Mouse (Mus musculus): ENCODE data around the gene Klhl35.

DNA sequence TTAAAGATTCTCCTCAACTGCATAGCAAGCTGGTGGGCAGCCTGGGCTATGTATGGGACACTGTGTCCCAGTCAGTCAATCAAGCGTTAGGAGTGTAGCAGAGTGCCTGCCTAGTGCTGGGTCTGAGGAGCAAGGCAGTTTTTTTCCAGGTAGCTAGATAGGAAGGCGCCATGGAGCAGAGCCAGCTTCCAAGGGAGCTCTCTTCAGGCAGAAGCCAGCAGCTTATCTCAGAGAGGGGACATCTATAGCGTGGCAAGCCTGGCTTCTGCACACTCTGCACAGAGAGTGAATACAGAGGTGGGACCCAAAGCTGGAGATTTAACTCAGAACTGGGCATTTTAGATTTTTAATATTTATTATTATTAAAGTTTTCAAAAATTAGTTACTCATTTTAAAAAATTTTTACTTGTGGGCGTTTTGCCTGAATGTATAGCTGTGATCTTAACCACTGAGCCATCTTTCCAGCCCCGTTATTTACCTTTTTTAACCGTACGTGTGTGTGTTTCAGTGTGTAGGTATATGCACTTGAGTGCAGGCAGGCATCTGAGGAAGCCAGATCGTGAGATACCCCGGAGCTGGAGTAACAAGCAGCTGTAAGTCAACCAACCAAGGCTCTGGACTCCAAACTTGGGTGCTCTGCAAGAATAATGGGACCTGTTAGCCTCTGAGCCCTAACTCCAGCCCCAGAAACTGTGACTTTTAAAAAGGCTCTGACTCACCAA is 50.4 kb downstream of the Klhl35 start:
- no peak for TF ChIP-seq CTCF (IDR thresholded peaks at IDR 0.05; ENCODE audit: control insufficient read depth, insufficient read depth, low read length)
- no peak for TF ChIP-seq POLR2A (IDR thresholded peaks at IDR 0.05; ENCODE audit: borderline replicate concordance, control insufficient read depth, low read depth, low read length)

All from bone marrow, adult 2 months (tissue).